Mouse (Mus musculus) frontal cortex, postnatal 25 days (tissue): Measurements from ENCODE around the gene Klf13.

Experiments used
- DNase-seq, 2 experiments: peaks; one replicate each; pipeline ENCODE4 v3.0.0; 2022; ENCODE audit warnings: low spot score in 2 of 2

Gene Klf13

GRCm38 (mm10) chr7:63908496-63909285 lies 30.0 kb downstream of the Klf13 start:
- no peak for DNase-seq

DNA sequence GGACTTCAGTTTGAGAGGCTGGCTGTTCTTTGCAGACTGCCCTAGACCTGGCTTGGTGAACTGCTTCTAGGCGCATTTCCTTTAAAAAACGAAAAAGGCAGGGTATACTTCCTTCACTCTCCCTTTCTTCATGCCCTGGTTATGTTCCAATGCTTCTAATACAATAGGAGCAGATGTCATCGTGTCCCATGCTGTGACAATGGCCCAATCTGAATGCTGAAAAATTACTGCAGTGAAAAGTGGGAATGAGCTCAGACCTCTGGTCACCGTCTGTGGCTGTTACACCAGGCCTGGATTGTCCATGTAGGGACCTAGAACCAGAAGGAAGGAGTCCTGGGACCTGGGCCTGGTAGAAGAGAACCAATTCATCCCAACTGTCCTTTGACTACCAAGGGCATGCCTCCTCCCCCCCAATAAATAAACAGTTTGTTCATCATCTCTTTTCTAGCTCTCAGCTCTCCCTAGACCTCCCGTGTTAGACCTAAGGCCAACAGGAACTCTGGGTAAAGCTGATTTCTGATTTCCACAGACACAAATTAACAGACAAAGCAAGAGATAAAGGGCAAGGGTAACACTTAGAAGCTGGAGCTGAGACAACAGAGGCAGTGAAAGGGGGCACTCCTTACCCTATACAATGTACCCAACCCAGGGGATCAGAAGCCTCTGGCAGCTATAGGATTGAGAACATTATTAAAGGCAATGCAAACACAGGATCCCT lies 30.8 kb downstream of the Klf13 start:
- no peak for DNase-seq

- no peak for DNase-seq
Measured at GRCm38 (mm10) chr7:63905642-63906041, 33.1 kb downstream of the Klf13 start.

GRCm38 (mm10) chr7:63905190-63905589 lies 33.5 kb downstream of the Klf13 start:
- no peak for DNase-seq

DNA sequence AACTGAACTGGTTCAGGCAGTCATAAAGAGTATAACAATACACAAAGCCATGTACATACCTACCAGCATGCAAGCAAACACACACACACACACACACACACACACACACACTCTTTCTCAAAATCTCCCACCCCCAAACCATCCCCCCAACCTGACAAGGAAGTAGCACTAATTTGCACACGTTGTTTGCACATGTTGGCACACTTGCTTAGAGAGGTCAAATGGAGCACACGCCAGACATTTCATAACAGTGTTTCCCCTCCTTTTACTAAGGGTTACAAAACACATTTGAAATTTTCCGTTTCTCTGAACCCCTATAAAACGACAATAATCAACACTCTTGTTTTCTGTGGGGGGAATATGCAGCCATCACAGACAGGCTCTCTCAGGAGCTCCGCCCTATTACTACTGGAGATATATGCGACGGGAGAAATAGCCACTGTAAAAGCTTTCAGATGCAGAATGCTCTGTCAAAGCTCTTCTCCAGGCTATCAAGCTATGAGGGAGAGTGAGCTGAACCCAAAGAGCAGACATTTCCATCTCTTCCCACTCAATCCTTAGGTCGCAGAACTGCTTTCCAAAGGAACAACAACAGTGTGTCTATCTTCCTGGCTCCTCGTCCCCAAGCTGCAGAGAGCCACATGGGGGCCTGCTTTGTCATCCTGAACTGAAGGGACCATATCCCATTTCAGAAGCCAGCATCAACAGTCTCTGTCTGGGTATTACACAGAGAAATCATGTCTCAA lies 34.9 kb downstream of the Klf13 start:
- DNase-seq = no peak

GRCm38 (mm10) chr7:63902604-63903210 lies 36.0 kb downstream of the Klf13 start:
- DNase-seq = no peak

- DNase-seq = no peak
Measured at GRCm38 (mm10) chr7:63901942-63902341, 36.8 kb downstream of the Klf13 start.

GRCm38 (mm10) chr7:63901346-63901745 lies 37.4 kb downstream of the Klf13 start:
- no peak for DNase-seq

DNA sequence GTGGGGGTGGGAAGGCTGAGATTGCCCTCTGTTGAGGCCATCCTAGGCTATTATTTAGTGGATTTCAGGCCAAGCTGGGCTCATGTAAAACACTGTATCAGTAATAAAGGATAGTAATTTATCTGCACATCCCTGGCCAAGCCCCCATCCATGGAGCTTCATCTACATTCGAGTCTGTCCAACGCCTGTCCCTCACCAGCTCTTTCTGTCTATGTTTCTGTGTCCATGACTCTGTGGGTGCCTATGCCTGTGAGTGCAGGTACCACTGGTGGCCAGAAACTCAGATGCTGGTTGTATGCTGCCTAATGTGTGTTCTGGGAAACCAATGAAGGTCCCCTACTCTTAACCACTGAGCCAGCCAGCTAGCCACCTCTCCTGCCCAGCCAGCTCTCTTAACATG lies 38.3 kb downstream of the Klf13 start:
- DNase-seq = no peak

GRCm38 (mm10) chr7:63899925-63900324 lies 38.8 kb downstream of the Klf13 start:
- no peak for DNase-seq

GRCm38 (mm10) chr7:63898201-63898600 lies 40.5 kb downstream of the Klf13 start:
- DNase-seq = no peak

DNA sequence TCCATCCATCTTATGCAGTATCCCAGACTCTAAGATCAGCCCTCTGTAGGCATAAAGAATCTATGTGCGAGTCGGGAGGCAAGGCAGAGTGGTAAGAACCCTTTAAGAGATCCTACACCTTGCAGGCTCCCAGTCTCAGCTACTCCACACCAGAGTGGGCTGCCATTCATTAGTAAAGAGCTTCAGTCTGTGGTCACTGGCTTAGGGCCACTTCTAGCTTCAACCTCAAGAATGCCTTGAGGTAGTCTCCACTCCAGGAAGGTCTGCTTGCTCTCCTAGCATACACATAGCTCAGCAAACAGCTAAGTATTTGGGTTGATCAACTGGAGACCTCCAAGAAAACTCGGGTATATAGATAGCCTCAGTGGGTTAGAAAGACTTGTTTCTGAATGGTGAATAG lies 41.1 kb downstream of the Klf13 start:
- DNase-seq = no peak

DNA sequence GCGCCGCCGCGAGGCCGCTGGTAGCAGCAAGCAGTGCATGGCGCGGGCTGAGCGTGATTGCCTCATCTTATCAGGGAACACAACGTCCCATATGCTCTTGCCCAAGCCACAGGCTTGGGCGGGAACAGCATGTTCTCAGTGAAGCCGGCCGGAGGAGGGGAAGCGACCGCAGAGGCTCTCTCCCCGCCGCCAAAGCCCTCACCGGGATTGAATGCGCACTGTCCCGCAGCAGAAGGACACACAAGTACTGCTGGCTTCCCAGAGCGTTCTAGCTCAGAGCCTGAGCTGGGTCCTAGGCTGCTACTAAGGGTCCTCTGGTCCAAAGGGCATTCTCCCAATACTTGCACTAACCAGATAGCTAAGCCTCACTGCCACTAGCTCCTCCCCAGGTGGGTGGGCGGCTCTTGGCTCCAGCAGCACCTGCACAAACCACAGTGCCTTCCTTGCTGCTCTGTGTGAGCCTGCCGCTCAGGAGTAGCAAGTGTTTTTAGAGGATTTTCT lies 41.7 kb downstream of the Klf13 start:
- DNase-seq = peak; percentile 79

- no peak for DNase-seq
Measured at GRCm38 (mm10) chr7:63896276-63896967, 42.3 kb downstream of the Klf13 start.

DNA sequence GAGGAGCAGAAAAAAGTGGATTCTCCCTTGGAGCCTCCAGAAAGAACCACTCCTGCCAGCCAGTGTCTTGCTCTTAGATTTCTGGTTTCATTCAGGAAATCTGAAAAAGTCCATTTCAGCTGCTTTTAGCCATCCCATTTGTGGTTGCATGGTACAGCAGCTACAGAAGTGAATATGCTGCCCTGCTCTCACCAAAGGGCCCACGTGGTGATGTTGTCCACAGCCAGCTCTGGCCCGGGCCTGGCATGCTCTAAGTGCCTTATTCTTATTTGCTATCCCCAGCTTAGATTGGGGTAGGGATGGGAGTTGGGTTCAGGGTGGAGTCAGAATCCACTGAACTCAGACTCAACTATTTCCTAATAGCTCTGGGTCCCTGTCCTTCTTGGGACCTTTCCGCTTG lies 43.5 kb downstream of the Klf13 start:
- no peak for DNase-seq

DNA sequence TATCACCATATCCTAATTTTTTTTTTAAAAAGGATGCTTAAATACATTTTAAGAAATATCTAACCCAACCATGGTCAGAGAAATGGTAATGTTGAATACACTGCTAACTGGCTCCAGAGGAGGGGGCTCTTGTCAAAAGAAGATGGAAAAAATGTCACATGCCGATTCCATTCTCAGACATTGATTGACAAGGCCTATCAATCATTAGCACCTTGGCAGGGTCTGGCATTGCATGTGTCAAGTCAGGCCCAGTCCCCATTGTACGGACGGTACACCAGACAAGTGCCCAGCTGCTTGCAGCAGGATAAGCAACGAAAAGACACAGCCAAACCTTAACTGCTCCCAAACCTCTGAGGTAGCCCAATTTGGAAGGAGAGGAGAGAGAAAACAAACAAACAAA lies 44.1 kb downstream of the Klf13 start:
- no peak for DNase-seq

DNA sequence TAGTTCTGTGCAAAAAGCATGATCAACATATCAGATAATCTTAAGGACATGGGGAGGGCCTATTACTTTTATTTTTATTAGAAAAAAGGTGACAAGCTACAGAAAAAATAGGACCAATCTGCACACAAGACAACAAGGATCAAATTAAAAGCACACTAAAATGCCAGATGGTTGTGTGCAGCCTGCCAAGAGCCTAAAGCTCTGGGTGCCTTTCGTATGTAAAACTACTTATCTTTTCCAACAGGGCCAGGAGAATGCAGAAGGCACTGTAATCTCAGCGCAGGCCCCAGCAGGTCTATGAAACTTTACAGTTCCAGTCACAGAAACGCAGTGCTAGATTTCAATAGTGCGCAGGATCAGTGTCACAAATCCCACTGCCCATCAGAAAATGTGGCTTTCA lies 45.0 kb downstream of the Klf13 start:
- no peak for DNase-seq

DNA sequence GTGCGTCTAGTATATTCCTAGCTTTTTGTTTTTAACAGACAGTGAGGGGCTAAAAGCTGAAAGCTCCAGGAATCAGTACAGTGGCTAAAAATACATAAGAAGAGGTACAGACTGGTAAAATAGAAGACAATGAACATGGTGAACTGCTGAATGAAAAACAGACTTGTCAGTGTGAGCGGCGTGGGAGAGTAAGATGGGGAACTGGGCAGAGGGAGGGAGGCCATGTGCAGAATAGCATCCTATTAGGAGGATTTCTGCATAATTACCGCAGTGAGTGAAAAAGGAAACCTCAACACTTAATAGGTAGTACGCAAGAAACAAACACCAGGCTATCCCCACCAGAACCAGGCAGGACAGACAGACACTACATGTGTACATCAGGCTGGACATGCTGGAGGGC lies 45.5 kb downstream of the Klf13 start:
- no peak for DNase-seq

- no peak for DNase-seq
Measured at GRCm38 (mm10) chr7:63891488-63892075, 47.1 kb downstream of the Klf13 start.

- DNase-seq = no peak
Measured at GRCm38 (mm10) chr7:63889116-63889975, 49.4 kb downstream of the Klf13 start.
